Mouse (Mus musculus) lung, postnatal 0 days (tissue): ENCODE results near the gene Rnf185. TPM values are rescaled to one million over a fixed set of nuclear protein-coding genes. Genes with fewer than 3 reads are reported as not detected.

Source experiments
- ATAC-seq: fragments of 200-750 bp; cut with Nextera tagmentation; 2 replicates; pipeline ENCODE4 v1.8.0; 2017; ENCODE audit warnings: moderate library complexity
- DNase-seq: peaks from one replicate; pipeline ENCODE4 v3.0.0-alpha.2; 2016; ENCODE audit warnings: low spot score
- H3K27ac ChIP-seq: fragments of 300-500 bp; sonication (generic); 2 replicates; pipeline ENCODE4 v1.5.1; 2014; ENCODE audit warnings: antibody characterized with exemption, mild to moderate bottlenecking, low read length, mixed read lengths
- H3K27me3 ChIP-seq: fragments of 300-500 bp; sonication (generic); replicated peaks from 2 replicates; pipeline ENCODE4 v1.6.1; 2014; ENCODE audit warnings: low read length, mixed read lengths; ENCODE audit not compliant: insufficient read depth
- H3K36me3 ChIP-seq: fragments of 300-500 bp; sonication (generic); 2 replicates; pipeline ENCODE4 v1.6.1; 2014; ENCODE audit warnings: low read length, mixed read lengths; ENCODE audit not compliant: insufficient read depth
- H3K4me1 ChIP-seq: fragments of 300-500 bp; sonication (generic); 2 replicates; pipeline ENCODE4 v1.6.1; 2014; ENCODE audit warnings: antibody characterized with exemption, low read depth, low read length, mixed read lengths; ENCODE audit not compliant: insufficient read depth
- H3K4me2 ChIP-seq: fragments of 300-500 bp; sonication (generic); replicated peaks from 2 replicates; pipeline ENCODE4 v1.6.1; 2014; ENCODE audit warnings: low read depth, mild to moderate bottlenecking, low read length, moderate library complexity, mixed read lengths
- H3K4me3 ChIP-seq: fragments of 300-500 bp; sonication (generic); 2 replicates; pipeline ENCODE4 v1.5.1; 2014; ENCODE audit warnings: low read depth, low read length
- H3K9ac ChIP-seq: fragments of 300-500 bp; sonication (generic); replicated peaks from 2 replicates; pipeline ENCODE4 v1.6.1; 2014; ENCODE audit warnings: low read depth, mild to moderate bottlenecking
- H3K9me3 ChIP-seq: fragments of 300-500 bp; sonication (generic); 2 replicates; pipeline ENCODE4 v1.6.1; 2016; ENCODE audit warnings: low read length, mixed read lengths
- CTCF ChIP-seq: IDR thresholded peaks from 2 replicates; pipeline ENCODE4 v1.5.1; 2016; ENCODE audit warnings: antibody characterized with exemption, mild to moderate bottlenecking
- EP300 ChIP-seq: IDR thresholded peaks from 2 replicates; pipeline ENCODE4 v1.6.1; 2016; ENCODE audit warnings: antibody characterized with exemption, mild to moderate bottlenecking, control low read depth
- WGBS: fragments of 180-500 bp; shearing (Covaris S2); extraction: QIAGEN DNeasy Blood & Tissue Kit; methylation state at CpG from one replicate; pipeline ENCODE4 v1.1.7; 2014; 5-methylcytosine and 5-hydroxymethylcytosine counted together
- polyA plus RNA-seq: library from polyadenylated mRNA; unstranded; fragments of >200 nt; fragmentation: Nextera tagmentation; extraction: Ambion mirVana; gene quantifications from 2 replicates; pipeline ENCODE4 v1.2.1, GENCODE M21; 2015

Gene Rnf185
- polyA plus RNA-seq, 1 experiment from 2014 or later = 24.3 TPM

DNA sequence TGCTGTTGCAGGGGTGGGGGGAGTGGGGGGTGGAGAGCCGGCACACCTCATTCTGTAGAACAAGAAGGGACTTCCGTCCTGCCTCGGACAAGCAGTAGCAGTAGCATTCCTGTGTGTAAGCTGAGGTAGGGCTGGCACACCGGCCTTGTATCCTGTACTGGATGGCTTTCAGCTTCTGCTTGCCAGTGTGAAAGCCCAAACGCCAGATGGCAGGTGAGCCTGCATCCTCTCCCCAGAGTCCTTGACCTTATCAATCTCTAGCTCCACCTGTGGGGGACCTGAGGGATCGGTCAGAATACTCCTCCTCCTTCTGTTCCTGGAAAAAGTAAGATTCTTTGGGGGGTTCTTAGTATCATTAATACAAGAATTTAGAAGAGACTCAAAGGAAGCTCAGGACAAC lies 1.3 kb upstream of the Rnf185 start:
- H3K4me3 ChIP-seq = no peak overlapping the region
- H3K27ac ChIP-seq = no peak overlapping the region
- peak overlapping the region; percentile 84; the same call in 1 of the 2 replicates for H3K4me2 ChIP-seq
- no peaks in the 10 kb centered on the region for H3K27me3 ChIP-seq
- TF ChIP-seq CTCF = peak; percentile 49
- TF ChIP-seq EP300 = no peak
- H3K9ac ChIP-seq = no peak overlapping the region
- DNase-seq (peak; percentile 46), ATAC-seq (no peak)
- peaks cover 7% of the 10 kb centered on the region; the same call in 1 of the 2 replicates for H3K4me1 ChIP-seq
- no peaks in the 10 kb centered on the region for H3K36me3 ChIP-seq
- 50% methylated on average over 6 of the region's 6 CpGs for WGBS
- no peaks in the 10 kb centered on the region for H3K9me3 ChIP-seq

DNA sequence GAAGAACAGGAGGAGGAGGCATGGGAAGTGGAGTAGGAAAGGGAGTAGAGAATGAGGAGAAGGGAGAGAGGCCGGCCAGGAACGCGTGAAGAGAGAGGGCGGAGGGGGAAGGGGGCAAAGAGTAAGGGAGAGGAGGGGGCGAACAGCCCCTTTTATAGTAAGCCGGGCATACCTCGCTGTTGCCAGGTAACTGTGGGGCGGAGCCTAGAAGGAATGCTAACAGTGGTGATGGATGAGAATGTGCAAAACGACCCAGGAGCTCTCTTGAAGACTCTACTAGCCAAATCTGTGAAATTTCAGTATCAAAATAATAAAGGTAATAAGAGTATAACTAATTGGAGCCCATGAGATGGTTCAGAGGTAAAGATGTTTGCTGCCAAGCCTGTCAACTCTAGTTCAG lies 606 bp upstream of the Rnf185 start:
- no peaks in the 10 kb centered on the region for H3K9me3 ChIP-seq
- ATAC-seq (peak; percentile 8; the same call in 1 of the 2 replicates), DNase-seq (peak; percentile 33)
- H3K9ac ChIP-seq = peak overlapping the region; percentile 57
- H3K4me2 ChIP-seq = peak overlapping the region; percentile 84
- H3K4me3 ChIP-seq = peak overlapping the region; percentile 85
- TF ChIP-seq CTCF (no peak), EP300 (no peak)
- H3K4me1 ChIP-seq = peaks cover 7% of the 10 kb centered on the region; the same call in 1 of the 2 replicates
- H3K36me3 ChIP-seq = no peaks in the 10 kb centered on the region
- 2% methylated on average over 9 of the region's 9 CpGs for WGBS
- H3K27me3 ChIP-seq = no peaks in the 10 kb centered on the region
- H3K27ac ChIP-seq = peak overlapping the region; percentile 98

DNA sequence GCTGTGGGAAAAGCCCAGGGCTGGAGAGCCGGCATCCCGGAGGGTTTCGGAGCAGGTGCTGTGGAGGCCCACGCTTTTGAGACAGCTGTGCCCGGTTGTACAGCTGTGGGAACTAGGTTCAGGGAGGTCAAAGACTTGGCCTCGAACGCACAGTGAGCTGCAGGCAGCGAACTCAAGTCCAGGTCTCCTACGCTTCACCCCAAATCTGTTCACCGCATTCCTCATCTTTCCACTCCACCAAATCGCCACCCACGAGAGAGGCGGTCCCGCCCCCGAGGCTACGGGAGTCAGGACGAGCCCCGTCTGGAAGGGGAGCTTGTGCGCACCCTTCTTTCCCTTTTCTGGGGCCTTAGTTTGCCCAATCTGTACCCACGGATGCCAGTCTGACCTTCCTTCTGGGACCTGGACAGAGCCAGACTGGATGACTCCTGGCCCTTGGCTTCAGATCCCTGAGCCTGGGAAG lies 431 bp downstream of the Rnf185 start:
- under 1% methylated on average over 20 of the region's 20 CpGs for WGBS
- Histone ChIP-seq H3K4me3 (peak overlapping the region; percentile 85), H3K27ac (peak overlapping the region; percentile 98), H3K4me1 (peaks cover 7% of the 10 kb centered on the region; the same call in 1 of the 2 replicates), H3K36me3 (no peaks in the 10 kb centered on the region), H3K9me3 (no peaks in the 10 kb centered on the region), H3K9ac (peak overlapping the region; percentile 89), H3K27me3 (no peaks in the 10 kb centered on the region), H3K4me2 (peak overlapping the region; percentile 84)
- peak; percentile 57 for ATAC-seq
- peak; percentile 67 for DNase-seq
- no peak for TF ChIP-seq EP300
- no peak for TF ChIP-seq CTCF

DNA sequence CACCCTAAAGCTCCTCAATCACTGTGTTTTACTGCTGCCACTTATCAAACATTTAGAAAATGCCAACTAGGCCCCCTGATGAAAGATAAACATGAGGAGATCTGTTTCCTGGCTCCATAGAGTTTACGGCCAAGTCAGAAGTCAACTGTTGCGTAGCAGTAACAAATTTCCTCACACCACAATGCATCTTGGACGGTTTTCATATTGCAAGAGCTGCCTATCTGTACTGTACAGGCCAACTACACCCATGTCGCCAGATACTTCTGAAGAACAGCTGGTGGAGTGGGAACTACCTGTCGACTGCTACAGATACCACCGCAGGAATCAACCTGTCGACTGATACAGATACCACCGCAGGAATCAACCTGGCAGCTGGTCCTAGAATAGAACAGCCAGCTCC lies 7.3 kb downstream of the Rnf185 start:
- no peaks in the 10 kb centered on the region for H3K9me3 ChIP-seq
- no peaks in the 10 kb centered on the region for H3K27me3 ChIP-seq
- H3K36me3 ChIP-seq = no peaks in the 10 kb centered on the region
- no peak overlapping the region for H3K9ac ChIP-seq
- H3K4me2 ChIP-seq = no peak overlapping the region
- no peak overlapping the region for H3K4me3 ChIP-seq
- DNase-seq (no peak), ATAC-seq (no peak)
- H3K4me1 ChIP-seq = no peaks in the 10 kb centered on the region
- WGBS = 67% methylated on average over 8 of the region's 8 CpGs
- H3K27ac ChIP-seq = no peak overlapping the region
- TF ChIP-seq CTCF = no peak
- TF ChIP-seq EP300 = no peak

DNA sequence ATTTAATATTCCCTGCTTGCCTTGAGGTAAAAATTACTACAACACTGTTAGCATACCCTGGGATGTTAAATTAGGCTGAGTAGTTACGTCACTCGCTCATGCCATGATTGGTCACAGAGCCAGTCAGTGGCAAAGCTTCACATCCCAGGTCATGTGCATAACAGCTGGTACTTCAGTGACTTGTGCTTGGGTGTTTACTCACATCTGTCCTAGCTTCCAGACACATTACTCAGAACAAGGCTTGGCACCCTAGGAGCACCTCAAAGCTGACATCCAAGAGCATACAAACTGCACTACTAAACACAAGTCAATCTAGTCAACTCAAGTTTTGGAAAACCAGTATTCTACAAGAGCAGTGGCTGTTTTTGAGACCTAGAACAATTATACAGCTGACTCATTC lies 9.1 kb downstream of the Rnf185 start:
- 97% methylated on average over 2 of the region's 2 CpGs for WGBS
- Histone ChIP-seq H3K9ac (no peak overlapping the region), H3K4me2 (no peak overlapping the region), H3K4me1 (no peaks in the 10 kb centered on the region), H3K36me3 (no peaks in the 10 kb centered on the region), H3K4me3 (no peak overlapping the region), H3K9me3 (no peaks in the 10 kb centered on the region), H3K27ac (no peak overlapping the region), H3K27me3 (no peaks in the 10 kb centered on the region)
- DNase-seq (no peak), ATAC-seq (peak; percentile 32; the same call in 1 of the 2 replicates)
- TF ChIP-seq CTCF = no peak
- TF ChIP-seq EP300 = no peak

DNA sequence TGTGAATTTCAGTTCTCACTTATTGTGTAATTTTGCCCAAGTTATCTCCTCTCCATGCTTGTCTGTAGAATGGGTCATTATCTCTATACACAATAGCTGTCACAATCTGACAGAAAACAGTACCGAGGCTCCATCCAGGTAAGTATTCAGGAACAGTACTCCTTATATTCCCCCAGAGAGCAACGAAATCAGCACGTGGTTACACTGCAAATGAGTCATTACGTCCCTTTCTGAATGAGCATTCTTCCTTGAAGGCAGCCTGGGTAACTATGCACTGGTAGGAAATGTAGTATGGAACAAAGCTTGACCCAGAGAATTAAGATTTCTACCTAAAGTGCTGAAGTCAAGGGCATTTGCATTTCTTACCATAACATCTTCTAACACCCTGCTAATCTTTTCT lies 9.5 kb downstream of the Rnf185 start:
- Histone ChIP-seq H3K36me3 (no peaks in the 10 kb centered on the region), H3K4me2 (no peak overlapping the region), H3K9me3 (no peaks in the 10 kb centered on the region), H3K27me3 (no peaks in the 10 kb centered on the region), H3K27ac (no peak overlapping the region), H3K9ac (no peak overlapping the region), H3K4me3 (no peak overlapping the region), H3K4me1 (no peaks in the 10 kb centered on the region)
- no peak for DNase-seq
- TF ChIP-seq EP300 = no peak
- TF ChIP-seq CTCF = no peak
- 71% methylated on average over 4 of the region's 4 CpGs for WGBS
- ATAC-seq = no peak
